Mouse (Mus musculus): ENCODE measurements at regions not wholly inside any gene's neighbourhood (a gene's known extent, or its start where the extent isn't known, plus 50 kb on each side); places are given as distances from the start of the nearest gene placed in this dataset.
"Not testable (repeated sequence)": the region's sequence is repeated elsewhere in the genome, so short reads cannot be mapped to it uniquely, and the experiment has no call there.

- H3K4me2 ChIP-seq, result no peak overlapping the region
- 81% methylated on average over 2 of the region's 2 CpGs for WGBS
- H3K36me3 ChIP-seq, result no peaks in the 10 kb centered on the region
- 0 out of 2 replicates have a peak, but pooled peaks cover 2% of the 10 kb centered on the region for H3K9me3 ChIP-seq
- no peak overlapping the region for H3K27ac ChIP-seq (replicated peaks)
- H3K4me1 ChIP-seq, result no peaks in the 10 kb centered on the region
- no peak overlapping the region for H3K4me3 ChIP-seq
- H3K27me3 ChIP-seq (replicated peaks), result peaks cover 4% of the 10 kb centered on the region; the same call in 1 of the 2 replicates
- no peak overlapping the region for H3K9ac ChIP-seq
- ATAC-seq (ENCODE audit: extremely low read depth, insufficient number of reproducible peaks, low FRiP score, low TSS enrichment), result no peak
Observed at GRCm38 (mm10) chrX:103250961-103251360, 64.5 kb upstream of the Nap1l2 start.

- not testable (repeated sequence) for H3K36me3 ChIP-seq; H3K4me3 ChIP-seq; H3K27me3 ChIP-seq (replicated peaks); H3K27ac ChIP-seq (replicated peaks); H3K9ac ChIP-seq; H3K9me3 ChIP-seq; H3K4me1 ChIP-seq; ATAC-seq (ENCODE audit: extremely low read depth, insufficient number of reproducible peaks, low FRiP score, low TSS enrichment); H3K4me2 ChIP-seq
Observed at GRCm38 (mm10) chrX:103251478-103251877, 65.0 kb upstream of the Nap1l2 start.

- not testable (repeated sequence) for H3K4me2 ChIP-seq; H3K36me3 ChIP-seq; H3K9me3 ChIP-seq; H3K27ac ChIP-seq (replicated peaks); H3K9ac ChIP-seq; H3K4me1 ChIP-seq; H3K4me3 ChIP-seq; ATAC-seq (ENCODE audit: extremely low read depth, insufficient number of reproducible peaks, low FRiP score, low TSS enrichment)
- peaks cover 12% of the 10 kb centered on the region; the same call in 1 of the 2 replicates for H3K27me3 ChIP-seq (replicated peaks)
- WGBS, result 90% methylated on average over 1 of the region's 1 CpGs
Observed at GRCm38 (mm10) chrX:103252056-103252850, 65.8 kb upstream of the Nap1l2 start.

GRCm38 (mm10) chrX:103252881-103253280 lies 66.4 kb upstream of the Nap1l2 start:
- Histone ChIP-seq H3K36me3 (no peaks in the 10 kb centered on the region), H3K4me1 (no peaks in the 10 kb centered on the region), H3K4me2 (no peak overlapping the region), H3K9ac (no peak overlapping the region), H3K27me3 (replicated peaks) (peaks cover 12% of the 10 kb centered on the region; the same call in 1 of the 2 replicates), H3K27ac (replicated peaks) (no peak overlapping the region), H3K4me3 (no peak overlapping the region), H3K9me3 (no peaks in the 10 kb centered on the region)
- no peak for ATAC-seq (ENCODE audit: extremely low read depth, insufficient number of reproducible peaks, low FRiP score, low TSS enrichment)
- WGBS, result 80% methylated on average over 6 of the region's 6 CpGs

GRCm38 (mm10) chrX:103254867-103255266 lies 66.3 kb upstream of the Cdx4 start:
- H3K27me3 ChIP-seq (replicated peaks), result peaks cover 28% of the 10 kb centered on the region
- no peak overlapping the region for H3K27ac ChIP-seq (replicated peaks)
- H3K4me2 ChIP-seq, result no peak overlapping the region
- WGBS, result 74% methylated on average over 3 of the region's 3 CpGs
- H3K9me3 ChIP-seq, result no peaks in the 10 kb centered on the region
- no peaks in the 10 kb centered on the region for H3K36me3 ChIP-seq
- no peak for ATAC-seq (ENCODE audit: extremely low read depth, insufficient number of reproducible peaks, low FRiP score, low TSS enrichment)
- no peak overlapping the region for H3K4me3 ChIP-seq
- H3K9ac ChIP-seq, result no peak overlapping the region
- no peaks in the 10 kb centered on the region for H3K4me1 ChIP-seq

- H3K9ac ChIP-seq, result no peak overlapping the region
- no peak overlapping the region for H3K4me3 ChIP-seq
- 4% methylated on average over 2 of the region's 2 CpGs for WGBS
- no peak for ATAC-seq (ENCODE audit: extremely low read depth, insufficient number of reproducible peaks, low FRiP score, low TSS enrichment)
- H3K27ac ChIP-seq (replicated peaks), result no peak overlapping the region
- no peaks in the 10 kb centered on the region for H3K9me3 ChIP-seq
- no peaks in the 10 kb centered on the region for H3K4me1 ChIP-seq
- H3K4me2 ChIP-seq, result no peak overlapping the region
- H3K36me3 ChIP-seq, result no peaks in the 10 kb centered on the region
- H3K27me3 ChIP-seq (replicated peaks), result peaks cover 60% of the 10 kb centered on the region
Observed at GRCm38 (mm10) chrX:103259882-103260281, 61.3 kb upstream of the Cdx4 start.

Measured in heart, embryonic 13.5 days (tissue).